Mouse (Mus musculus) ES-E14 (cell line): Measurements from ENCODE around the gene Osbpl2. TPM values are rescaled to one million over a fixed set of nuclear protein-coding genes. Genes with fewer than 3 reads are reported as not detected.

Source experiments
- DNase-seq: peaks from one replicate; pipeline ENCODE4 v3.0.0-alpha.2; 2013; ENCODE audit warnings: low read depth, low spot score
- H3K27ac ChIP-seq: 2 replicates; pipeline ENCODE4 v1.5.1; 2012; ENCODE audit warnings: low read depth, mild to moderate bottlenecking, low read length, moderate library complexity, mixed read lengths; ENCODE audit not compliant: poor library complexity, insufficient read depth, severe bottlenecking
- H3K36me3 ChIP-seq: 2 replicates; pipeline ENCODE4 v1.6.1; 2012; ENCODE audit warnings: mild to moderate bottlenecking, low read length, moderate library complexity, mixed read lengths; ENCODE audit not compliant: control insufficient read depth, poor library complexity, insufficient read depth, severe bottlenecking
- H3K4me1 ChIP-seq, 2 experiments: fragments of 150-350 bp in 1 of 2; sonication (generic) in 1 of 2; 2 replicates each; pipeline ENCODE4 v1.6.1; 2012; ENCODE audit warnings: low read length in 2 of 2, mild to moderate bottlenecking in 1 of 2, mixed read lengths in 1 of 2; ENCODE audit not compliant: control insufficient read depth in 2 of 2, insufficient read depth in 2 of 2, poor library complexity in 1 of 2
- H3K4me3 ChIP-seq, 2 experiments: fragments of 150-350 bp in 1 of 2; sonication (generic) in 1 of 2; 2 replicates each; pipeline ENCODE4 v1.5.1; 2012; ENCODE audit warnings: low read length in 2 of 2, low read depth in 1 of 2, mild to moderate bottlenecking in 1 of 2, mixed read lengths in 1 of 2; ENCODE audit not compliant: insufficient read depth in 1 of 2, poor library complexity in 1 of 2, severe bottlenecking in 1 of 2
- H3K9ac ChIP-seq: 2 replicates; pipeline ENCODE4 v1.6.1; 2012; ENCODE audit warnings: low read depth, mild to moderate bottlenecking, low read length, mixed read lengths; ENCODE audit not compliant: poor library complexity, insufficient read depth, severe bottlenecking
- H3K9me3 ChIP-seq: fragments of 150-350 bp; sonication (generic); 2 replicates; pipeline ENCODE4 v1.6.1; 2012; ENCODE audit warnings: low read depth, mild to moderate bottlenecking, low read length; ENCODE audit not compliant: control insufficient read depth, insufficient read depth
- CHD2 ChIP-seq: IDR thresholded peaks from 2 replicates; pipeline ENCODE4 v1.6.1; 2014; ENCODE audit warnings: mild to moderate bottlenecking, low read depth, low read length, inconsistent platforms
- HCFC1 ChIP-seq: IDR thresholded peaks from 2 replicates; pipeline ENCODE4 v1.6.1; 2012; ENCODE audit warnings: low read length, inconsistent platforms, borderline replicate concordance; ENCODE audit not compliant: insufficient read depth
- MAFK ChIP-seq: IDR thresholded peaks from 2 replicates; pipeline ENCODE4 v1.6.1; 2014; ENCODE audit warnings: mild to moderate bottlenecking, low read depth, low read length, inconsistent platforms; ENCODE audit not compliant: insufficient read depth
- ZC3H11A ChIP-seq: IDR thresholded peaks from 2 replicates; pipeline ENCODE4 v1.6.1; 2012; ENCODE audit warnings: low read depth, mild to moderate bottlenecking, inconsistent platforms, low read length, borderline replicate concordance
- ZNF384 ChIP-seq: IDR thresholded peaks from 2 replicates; pipeline ENCODE4 v1.6.1; 2012; ENCODE audit warnings: low read depth, low read length, inconsistent platforms
- in situ Hi-C, 2 experiments: fragments of 600-800 bp; cut with MboI; formaldehyde crosslinking; loops; one replicate each; pipeline ENCODE4 v1.15.1; 2025; ENCODE audit warnings: low sequenced_read_pairs in 2 of 2, inconsistent platforms in 1 of 2; ENCODE audit not compliant: unreplicated experiment in 2 of 2
- total RNA-seq: library from RNA; depleted of rRNA; stranded (reverse); fragments of 300-350 nt; gene quantifications from 2 replicates; pipeline ENCODE4 v1.2.3, GENCODE M21; 2012

Osbpl2 gene
- total RNA-seq, 1 experiment = 12.3 TPM

DNA sequence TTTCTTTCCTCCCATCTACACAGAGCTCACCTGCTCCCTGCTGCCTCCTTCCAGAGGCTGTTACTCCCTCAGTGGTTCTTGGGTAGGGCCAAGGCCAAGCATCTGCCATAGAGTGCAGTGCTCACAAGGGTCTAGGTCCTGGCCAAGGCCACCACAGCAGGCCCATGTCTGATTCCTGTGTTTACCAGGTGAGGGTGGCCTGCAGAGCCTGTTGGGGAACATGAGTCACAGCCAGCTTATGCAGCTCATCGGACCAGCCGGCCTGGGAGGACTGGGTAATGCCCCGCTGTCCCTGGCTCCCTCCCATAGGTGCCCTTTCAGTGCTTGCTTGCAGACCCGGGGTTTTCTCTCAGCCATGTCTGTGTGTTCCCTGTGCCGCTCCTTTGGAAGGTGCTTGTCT, 55.0 kb downstream of the Osbpl2 start:
- peaks cover 59% of the 10 kb centered on the region for H3K36me3 ChIP-seq
- no peaks in the 10 kb centered on the region for H3K9me3 ChIP-seq
- no peak for TF ChIP-seq HCFC1
- no peak for TF ChIP-seq ZC3H11A
- TF ChIP-seq CHD2 = no peak
- TF ChIP-seq MAFK = no peak
- no peak for TF ChIP-seq ZNF384
- peaks cover 2 to 16% of the 10 kb centered on the region in 2 experiments; a peak in 2 of 4 replicates for H3K4me1 ChIP-seq
- no peak overlapping the region for H3K27ac ChIP-seq
- DNase-seq = no peak
- no peak overlapping the region for H3K4me3 ChIP-seq
- no peak overlapping the region for H3K9ac ChIP-seq
- in situ Hi-C loops = no loop called here

GRCm38 (mm10) chr2:180175725-180176124, 56.6 kb downstream of the Osbpl2 start:
- H3K27ac ChIP-seq = no peak overlapping the region
- peaks cover 75% of the 10 kb centered on the region for H3K36me3 ChIP-seq
- in situ Hi-C loops = no loop called here
- peaks cover 2 to 15% of the 10 kb centered on the region in 2 experiments; a peak in 2 of 4 replicates for H3K4me1 ChIP-seq
- DNase-seq = no peak
- TF ChIP-seq CHD2 (no peak), MAFK (no peak), ZNF384 (no peak), ZC3H11A (no peak), HCFC1 (no peak)
- H3K9me3 ChIP-seq = no peaks in the 10 kb centered on the region
- no peak overlapping the region for H3K4me3 ChIP-seq
- no peak overlapping the region for H3K9ac ChIP-seq

- in situ Hi-C loops = no loop called here
- no peak overlapping the region for H3K4me3 ChIP-seq
- no peak for DNase-seq
- H3K36me3 ChIP-seq = peaks cover 97% of the 10 kb centered on the region
- TF ChIP-seq HCFC1 (no peak), ZC3H11A (no peak), MAFK (no peak), ZNF384 (no peak), CHD2 (no peak)
- no peak overlapping the region for H3K27ac ChIP-seq
- H3K9ac ChIP-seq = no peak overlapping the region
- H3K9me3 ChIP-seq = no peaks in the 10 kb centered on the region
- H3K4me1 ChIP-seq = no peaks in the 10 kb centered on the region
These were observed 62.4 kb downstream of the Osbpl2 start for GRCm38 (mm10) chr2:180181542-180181941.

DNA sequence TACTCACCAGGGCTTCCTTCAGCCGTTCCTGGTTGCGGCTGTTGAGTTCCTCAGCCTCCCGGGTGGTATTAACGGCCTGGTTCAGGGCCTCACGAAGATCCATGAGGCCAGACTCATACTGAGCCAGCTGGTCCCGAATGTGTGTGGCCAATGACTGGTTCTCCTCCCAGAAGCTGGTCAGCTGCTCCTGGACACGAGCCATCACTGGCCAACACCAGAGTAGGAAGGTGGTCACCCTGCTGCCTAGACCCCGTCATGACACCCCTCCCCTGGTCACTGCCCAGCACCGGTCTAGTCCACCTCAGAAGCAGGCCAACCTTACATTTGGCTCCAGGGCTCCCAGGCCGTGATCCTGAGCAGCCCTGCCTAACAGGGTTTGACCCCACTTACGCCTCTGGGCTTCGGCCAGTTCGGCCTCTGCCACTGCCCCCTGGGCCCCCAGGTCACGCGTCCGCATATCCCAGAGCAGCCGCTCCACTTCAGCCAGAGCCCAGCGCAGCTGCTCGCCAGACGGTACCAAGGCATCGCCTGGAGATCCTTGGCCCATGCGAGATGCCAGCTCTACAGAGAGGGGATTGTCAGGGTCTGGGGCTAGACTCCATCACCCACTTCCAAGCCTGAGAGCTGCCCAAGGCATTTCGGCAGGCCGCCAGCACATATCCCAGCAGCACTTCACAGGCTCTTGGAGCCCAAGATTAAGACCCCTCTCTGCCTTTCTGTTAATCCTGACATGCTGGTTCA, 65.1 kb downstream of the Osbpl2 start:
- Histone ChIP-seq H3K4me1 (no peaks in the 10 kb centered on the region), H3K27ac (no peak overlapping the region), H3K4me3 (no peak overlapping the region), H3K36me3 (peaks cover 96% of the 10 kb centered on the region), H3K9me3 (no peaks in the 10 kb centered on the region), H3K9ac (no peak overlapping the region)
- in situ Hi-C loops = no loop called here
- no peak for DNase-seq
- no peak for TF ChIP-seq CHD2
- TF ChIP-seq MAFK = no peak
- TF ChIP-seq ZC3H11A = no peak
